Mouse (Mus musculus): ENCODE measurements around the gene Zmym6. TPM values are rescaled to one million over a fixed set of nuclear protein-coding genes. Genes with fewer than 3 reads are reported as not detected.
"Not testable (repeated sequence)": the region's sequence is repeated elsewhere in the genome, so short reads cannot be mapped to it uniquely, and the experiment has no call there.

Zmym6 gene
- polyA plus RNA-seq, 1 experiment from 2014 or later, result 36.6 TPM

DNA sequence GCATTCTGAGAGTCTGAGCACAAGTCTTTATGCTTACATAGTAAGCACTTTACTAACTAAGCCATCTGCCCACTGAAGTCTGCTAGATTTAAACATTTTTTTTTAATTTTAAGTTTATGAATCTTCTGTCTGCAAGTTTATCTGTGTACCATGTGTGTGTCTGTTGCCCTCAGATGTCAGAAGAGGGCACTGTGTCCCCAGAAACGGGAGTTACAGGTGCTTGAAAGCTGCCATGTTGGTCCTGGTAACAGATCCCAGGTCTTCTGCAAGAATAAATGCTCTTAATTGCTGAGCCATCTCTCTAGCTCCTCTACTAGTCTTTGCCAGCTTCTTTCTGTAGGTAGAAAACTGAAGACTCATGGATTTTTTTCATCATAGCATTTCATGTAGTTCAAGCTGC lies 2.3 kb upstream of the Zmym6 start:
- 67% methylated on average over 1 of the region's 1 CpGs for WGBS
- Histone ChIP-seq H3K27me3 (no peaks in the 10 kb centered on the region), H3K4me1 (peaks cover 9% of the 10 kb centered on the region), H3K4me2 (no peak overlapping the region), H3K9ac (no peak overlapping the region), H3K36me3 (replicated peaks) (no peaks in the 10 kb centered on the region), H3K27ac (no peak overlapping the region), H3K4me3 (replicated peaks) (no peak overlapping the region), H3K9me3 (no peaks in the 10 kb centered on the region)
- ATAC-seq (ENCODE audit: low FRiP score), result no peak

DNA sequence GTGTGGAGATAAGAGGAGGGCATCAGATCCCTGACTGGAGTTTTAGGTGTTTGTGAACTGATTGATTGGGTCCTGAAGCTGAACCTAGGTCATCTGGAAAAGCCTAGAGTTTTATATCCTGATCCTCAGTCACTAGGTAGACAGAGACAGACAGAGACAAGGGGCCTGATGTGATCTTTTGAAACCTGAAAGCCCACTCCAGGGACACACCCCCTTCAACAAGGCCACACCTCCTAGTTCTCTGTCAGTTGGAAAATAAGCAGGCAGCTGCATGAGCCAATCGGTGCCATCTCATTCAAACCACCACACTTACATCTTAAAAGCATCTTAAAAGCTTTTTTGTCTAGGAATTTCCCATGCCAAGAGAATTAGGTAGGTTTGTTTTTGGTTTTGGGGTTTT lies 3.6 kb downstream of the Zmym6 start:
- no peak overlapping the region for H3K9ac ChIP-seq
- no peaks in the 10 kb centered on the region for H3K9me3 ChIP-seq
- no peak overlapping the region for H3K27ac ChIP-seq
- peaks cover 9% of the 10 kb centered on the region for H3K4me1 ChIP-seq
- ATAC-seq (ENCODE audit: low FRiP score), result no peak
- no peaks in the 10 kb centered on the region for H3K27me3 ChIP-seq
- H3K4me3 ChIP-seq (replicated peaks), result no peak overlapping the region
- H3K36me3 ChIP-seq (replicated peaks), result no peaks in the 10 kb centered on the region
- WGBS, result 70% methylated on average over 1 of the region's 1 CpGs
- no peak overlapping the region for H3K4me2 ChIP-seq

DNA sequence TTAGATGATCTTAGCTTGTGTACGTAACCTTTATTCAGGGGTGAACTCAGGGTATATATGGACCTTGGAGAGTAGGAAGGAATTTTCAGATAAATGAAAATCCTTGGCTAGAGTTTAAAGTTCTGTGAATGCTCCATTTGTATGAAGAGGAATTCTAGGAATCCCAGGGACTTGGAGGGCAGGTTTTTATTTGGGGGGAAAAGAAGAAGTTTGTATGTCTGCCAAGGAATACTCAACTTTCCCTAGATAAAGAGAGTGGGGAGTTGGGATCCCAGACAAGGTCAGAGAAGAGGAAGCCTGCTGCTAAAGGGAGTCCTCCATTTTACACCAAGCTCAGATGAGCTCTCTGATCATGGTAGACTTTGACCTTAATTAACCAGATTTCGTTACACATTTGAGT lies 5.9 kb downstream of the Zmym6 start:
- H3K4me3 ChIP-seq (replicated peaks), result no peak overlapping the region
- H3K4me1 ChIP-seq, result peaks cover 3% of the 10 kb centered on the region; the same call in 1 of the 2 replicates
- H3K36me3 ChIP-seq (replicated peaks), result no peaks in the 10 kb centered on the region
- no peak overlapping the region for H3K4me2 ChIP-seq
- H3K27me3 ChIP-seq, result no peaks in the 10 kb centered on the region
- no peak overlapping the region for H3K27ac ChIP-seq
- no peak overlapping the region for H3K9ac ChIP-seq
- no peak for ATAC-seq (ENCODE audit: low FRiP score)
- H3K9me3 ChIP-seq, result no peaks in the 10 kb centered on the region
- WGBS, result 95% methylated on average over 2 of the region's 2 CpGs

GRCm38 (mm10) chr4:127085761-127086160 lies 8.6 kb downstream of the Zmym6 start:
- 88% methylated on average over 1 of the region's 1 CpGs for WGBS
- Histone ChIP-seq H3K9ac (no peak overlapping the region), H3K27ac (no peak overlapping the region), H3K4me1 (no peaks in the 10 kb centered on the region), H3K9me3 (no peaks in the 10 kb centered on the region), H3K27me3 (no peaks in the 10 kb centered on the region), H3K4me2 (no peak overlapping the region), H3K4me3 (replicated peaks) (no peak overlapping the region), H3K36me3 (replicated peaks) (peaks cover 12% of the 10 kb centered on the region)
- ATAC-seq (ENCODE audit: low FRiP score), result no peak

DNA sequence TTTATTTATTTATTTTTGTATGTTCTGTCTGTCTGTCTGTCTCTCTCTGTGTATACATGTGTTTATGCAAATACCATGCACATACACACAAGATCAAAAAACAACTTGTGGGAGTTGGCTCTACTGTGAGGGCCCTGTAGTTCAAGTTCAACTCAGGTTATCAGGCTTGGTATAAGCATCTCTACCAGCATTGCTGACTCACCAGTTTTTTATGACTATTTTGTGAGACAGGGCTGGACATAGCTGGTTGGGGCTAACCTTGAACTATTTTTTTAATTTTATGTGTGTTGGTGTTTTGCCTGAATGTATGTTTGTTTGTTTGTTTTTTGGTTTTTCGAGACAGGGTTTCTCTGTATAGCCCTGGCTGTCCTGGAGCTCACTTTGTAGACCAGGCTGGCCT lies 14.0 kb downstream of the Zmym6 start:
- 100% methylated on average over 1 of the region's 1 CpGs for WGBS
- H3K27ac ChIP-seq, result no peak overlapping the region
- no peaks in the 10 kb centered on the region for H3K9me3 ChIP-seq
- no peaks in the 10 kb centered on the region for H3K27me3 ChIP-seq
- no peak overlapping the region for H3K9ac ChIP-seq
- no peaks in the 10 kb centered on the region for H3K4me1 ChIP-seq
- peaks cover 24% of the 10 kb centered on the region for H3K36me3 ChIP-seq (replicated peaks)
- H3K4me3 ChIP-seq (replicated peaks), result no peak overlapping the region
- H3K4me2 ChIP-seq, result no peak overlapping the region
- no peak for ATAC-seq (ENCODE audit: low FRiP score)

DNA sequence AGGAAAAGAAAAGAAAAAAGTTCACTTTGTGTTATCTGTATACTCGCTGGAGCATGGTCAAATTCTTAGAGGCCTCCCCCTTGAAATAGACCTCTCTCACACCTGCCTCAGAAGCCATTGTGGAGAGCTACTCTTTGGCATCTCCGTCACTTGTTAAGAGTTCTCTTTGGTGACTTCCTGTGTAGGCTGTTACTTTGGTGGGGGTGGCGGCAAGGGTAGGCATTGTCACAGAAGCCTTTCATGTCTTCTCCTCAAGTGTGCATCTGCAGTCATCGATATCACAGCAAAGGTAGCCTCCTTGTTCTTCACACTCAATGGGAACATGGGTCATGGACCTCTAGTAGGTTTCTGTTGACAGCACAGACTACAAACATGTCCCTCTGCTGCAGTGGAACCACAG lies 17.9 kb downstream of the Zmym6 start:
- Histone ChIP-seq H3K27ac (no peak overlapping the region), H3K9me3 (no peaks in the 10 kb centered on the region), H3K4me1 (no peaks in the 10 kb centered on the region), H3K4me2 (no peak overlapping the region), H3K27me3 (no peaks in the 10 kb centered on the region), H3K9ac (no peak overlapping the region), H3K36me3 (replicated peaks) (peaks cover 16% of the 10 kb centered on the region), H3K4me3 (replicated peaks) (no peak overlapping the region)
- no peak for ATAC-seq (ENCODE audit: low FRiP score)
- 90% methylated on average over 4 of the region's 4 CpGs for WGBS

DNA sequence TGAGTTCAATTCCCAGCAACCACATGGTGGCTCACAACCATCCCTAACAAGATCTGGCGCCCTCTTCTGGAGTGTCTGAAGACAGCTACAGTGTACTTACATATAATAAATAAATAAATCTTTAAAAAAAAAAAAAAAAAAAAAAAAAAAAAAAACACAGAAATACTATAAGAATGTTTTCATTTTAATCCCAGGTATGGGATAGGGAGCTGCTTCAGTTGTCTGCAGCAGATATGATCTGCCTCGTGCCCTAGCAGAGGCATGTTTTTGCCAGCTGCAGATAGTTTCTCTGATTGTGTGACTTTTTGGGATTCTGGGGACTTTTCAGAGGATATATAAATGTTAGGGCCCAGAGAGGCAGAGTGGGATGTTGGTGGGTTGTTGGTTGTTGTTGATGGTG lies 22.4 kb downstream of the Zmym6 start:
- not testable (repeated sequence) for H3K9me3 ChIP-seq; H3K4me1 ChIP-seq; H3K9ac ChIP-seq; H3K4me2 ChIP-seq; H3K27me3 ChIP-seq; H3K27ac ChIP-seq; H3K4me3 ChIP-seq (replicated peaks); ATAC-seq (ENCODE audit: low FRiP score)
- 100% methylated on average over 1 of the region's 2 CpGs for WGBS
- H3K36me3 ChIP-seq (replicated peaks), result peaks cover 22% of the 10 kb centered on the region

DNA sequence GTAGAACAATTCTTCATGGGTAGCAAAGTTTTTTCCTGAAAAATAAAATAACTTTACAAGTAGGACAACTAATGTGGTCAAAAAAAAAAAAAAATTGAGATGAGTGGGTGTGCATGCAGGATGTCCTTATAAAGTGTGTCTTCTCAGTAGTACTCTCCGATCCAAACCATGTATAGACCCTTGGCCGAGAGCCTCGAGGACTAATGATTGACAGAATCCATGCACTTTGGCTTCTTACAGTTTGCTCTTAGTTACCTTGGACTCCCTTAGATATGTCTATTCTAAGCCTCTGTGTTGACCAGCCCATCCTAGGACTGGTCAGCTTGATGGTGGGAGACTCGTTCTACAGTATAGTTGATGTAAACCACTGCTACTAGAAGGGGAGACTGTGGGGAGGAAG lies 30.4 kb downstream of the Zmym6 start:
- peaks cover 29% of the 10 kb centered on the region for H3K36me3 ChIP-seq (replicated peaks)
- H3K9me3 ChIP-seq, result no peaks in the 10 kb centered on the region
- no peaks in the 10 kb centered on the region for H3K4me1 ChIP-seq
- no peaks in the 10 kb centered on the region for H3K27me3 ChIP-seq
- H3K9ac ChIP-seq, result no peak overlapping the region
- no peak overlapping the region for H3K4me3 ChIP-seq (replicated peaks)
- H3K27ac ChIP-seq, result no peak overlapping the region
- no peak for ATAC-seq (ENCODE audit: low FRiP score)
- no peak overlapping the region for H3K4me2 ChIP-seq
- 90% methylated on average over 4 of the region's 4 CpGs for WGBS

DNA sequence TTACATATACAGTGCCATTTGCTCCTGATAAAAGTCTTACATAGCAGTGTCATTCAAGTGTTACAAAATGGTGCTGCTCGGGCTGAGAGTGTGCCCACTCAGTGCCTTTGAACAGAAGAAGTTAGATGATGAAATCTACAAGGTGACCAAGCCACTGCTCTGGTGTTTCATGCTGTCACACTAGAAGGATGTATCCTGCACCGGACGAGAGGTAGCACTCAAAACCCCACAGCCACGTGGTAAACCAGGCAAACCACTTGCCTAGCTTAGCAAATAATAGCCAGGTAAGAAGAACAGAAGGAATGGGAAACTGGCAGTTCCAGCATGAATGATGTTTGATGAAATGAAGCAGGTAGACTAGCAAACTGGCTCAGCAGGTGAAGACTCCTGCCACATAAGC lies 33.4 kb downstream of the Zmym6 start:
- no peaks in the 10 kb centered on the region for H3K4me1 ChIP-seq
- H3K36me3 ChIP-seq (replicated peaks), result peaks cover 23% of the 10 kb centered on the region
- ATAC-seq (ENCODE audit: low FRiP score), result no peak
- H3K9me3 ChIP-seq, result no peaks in the 10 kb centered on the region
- no peak overlapping the region for H3K27ac ChIP-seq
- WGBS, result 76% methylated on average over 4 of the region's 4 CpGs
- no peak overlapping the region for H3K4me2 ChIP-seq
- H3K4me3 ChIP-seq (replicated peaks), result no peak overlapping the region
- no peaks in the 10 kb centered on the region for H3K27me3 ChIP-seq
- H3K9ac ChIP-seq, result no peak overlapping the region

- Histone ChIP-seq H3K9me3 (no peaks in the 10 kb centered on the region), H3K36me3 (replicated peaks) (0 out of 2 replicates have a peak, but pooled peaks cover 4% of the 10 kb centered on the region), H3K27ac (no peak within 1 kb of the TSS), H3K4me1 (peaks cover 19% of the 10 kb centered on the region), H3K4me2 (no peak within 1 kb of the TSS), H3K9ac (no peak within 1 kb of the TSS), H3K27me3 (no peaks in the 10 kb centered on the region), H3K4me3 (replicated peaks) (no peak within 1 kb of the TSS)
- WGBS, result 98% methylated on average over 5 of the region's 5 CpGs
- no peak for ATAC-seq (ENCODE audit: low FRiP score)
Observed at GRCm38 (mm10) chr4:127123391-127123790, 46.2 kb downstream of the Zmym6 start, which contains the start of gene Tmem35b. TSS of gene Tmem35b (plus strand) at chr4:127123691.

- Histone ChIP-seq H3K4me2 (no peak overlapping the region), H3K9me3 (no peaks in the 10 kb centered on the region), H3K36me3 (replicated peaks) (peaks cover 10% of the 10 kb centered on the region), H3K27ac (no peak overlapping the region), H3K4me3 (replicated peaks) (no peak overlapping the region), H3K9ac (no peak overlapping the region), H3K4me1 (peaks cover 19% of the 10 kb centered on the region), H3K27me3 (no peaks in the 10 kb centered on the region)
- WGBS, result 84% methylated on average over 1 of the region's 1 CpGs
- ATAC-seq (ENCODE audit: low FRiP score), result no peak
Observed at GRCm38 (mm10) chr4:127124331-127124730, 47.1 kb downstream of the Zmym6 start.

DNA sequence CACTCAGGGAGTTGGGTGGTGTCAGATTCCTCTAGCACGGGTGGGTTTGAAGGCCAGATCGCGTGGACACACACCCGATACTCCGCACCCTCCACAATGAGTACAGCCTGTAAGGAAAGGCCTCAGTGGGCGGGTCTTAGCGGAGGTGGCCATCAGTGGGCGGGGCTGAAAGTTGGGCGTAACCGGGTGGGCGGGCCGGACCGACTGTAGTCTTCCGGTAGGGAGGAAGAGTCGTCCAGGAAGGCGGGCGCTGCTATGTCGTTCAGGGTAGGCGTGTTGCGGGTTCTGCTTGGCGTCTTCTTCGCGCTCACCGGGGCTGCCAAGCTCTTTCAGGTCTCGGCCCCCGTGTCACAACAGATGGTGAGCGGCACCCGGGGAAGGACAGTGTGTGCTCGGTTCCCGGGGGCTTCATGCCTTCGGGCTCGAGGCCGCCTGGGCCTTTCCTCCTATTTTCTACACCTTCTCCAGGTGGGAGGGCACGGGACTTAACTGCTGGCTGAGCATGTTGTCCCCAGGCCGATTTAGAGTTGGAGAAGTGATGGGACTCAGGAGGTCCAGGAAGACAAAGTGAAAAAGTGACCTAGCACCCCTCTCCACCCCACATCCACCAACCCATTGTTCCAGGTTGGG lies 48.8 kb downstream of the Zmym6 start:
- Histone ChIP-seq H3K27me3 (no peaks in the 10 kb centered on the region), H3K27ac (no peak overlapping the region), H3K4me3 (replicated peaks) (peak overlapping the region; percentile 64), H3K9me3 (no peaks in the 10 kb centered on the region), H3K36me3 (replicated peaks) (peaks cover 10% of the 10 kb centered on the region), H3K4me2 (peak overlapping the region; percentile 81), H3K4me1 (peaks cover 19% of the 10 kb centered on the region), H3K9ac (peak overlapping the region; percentile 72)
- 2% methylated on average over 35 of the region's 35 CpGs for WGBS
- ATAC-seq (ENCODE audit: low FRiP score), result peak; percentile 95

DNA sequence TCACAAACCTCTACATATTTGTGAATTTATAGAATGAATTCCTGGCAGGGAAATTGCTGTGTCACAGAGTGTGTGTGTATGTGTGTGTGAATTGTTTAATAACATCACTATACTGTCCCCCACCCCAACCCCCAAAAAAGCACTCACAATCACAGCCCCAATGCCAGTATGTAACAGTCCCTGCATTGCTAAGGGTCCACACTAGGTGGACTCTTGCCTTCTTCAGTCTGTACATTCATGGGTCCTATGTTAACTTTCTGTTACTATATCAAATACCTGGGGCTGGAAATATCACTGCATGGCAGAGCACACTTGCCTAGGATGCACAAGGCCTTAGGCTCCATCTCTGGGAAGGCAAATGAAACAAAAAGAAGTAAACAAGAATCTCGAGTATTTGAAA lies 57.5 kb downstream of the Zmym6 start:
- H3K9me3 ChIP-seq, result no peaks in the 10 kb centered on the region
- no peaks in the 10 kb centered on the region for H3K27me3 ChIP-seq
- H3K4me1 ChIP-seq, result peaks cover 8% of the 10 kb centered on the region; the same call in 1 of the 2 replicates
- H3K36me3 ChIP-seq (replicated peaks), result no peaks in the 10 kb centered on the region
- 49% methylated on average over 1 of the region's 1 CpGs for WGBS
- H3K4me3 ChIP-seq (replicated peaks), result no peak overlapping the region
- no peak overlapping the region for H3K27ac ChIP-seq
- H3K4me2 ChIP-seq, result no peak overlapping the region
- no peak overlapping the region for H3K9ac ChIP-seq
- no peak for ATAC-seq (ENCODE audit: low FRiP score)
